Mouse (Mus musculus) liver, embryonic 11.5 days (tissue): ENCODE data around the gene Exoc3l2. TPM values are rescaled to one million over a fixed set of nuclear protein-coding genes. Genes with fewer than 3 reads are reported as not detected.

ENCODE experiments used
- ATAC-seq: fragments of 200-750 bp; cut with Nextera tagmentation; replicated peaks from 2 replicates; pipeline ENCODE4 v1.8.0; 2017; ENCODE audit warnings: moderate number of reproducible peaks, mild to moderate bottlenecking, moderate TSS enrichment, moderate library complexity; ENCODE audit not compliant: low FRiP score
- DNase-seq: peaks from one replicate; pipeline ENCODE4 v3.0.0-alpha.2; 2017; ENCODE audit warnings: low spot score
- H3K27ac ChIP-seq: fragments of 300-500 bp; sonication (generic); 2 replicates; pipeline ENCODE4 v1.5.1; 2014; ENCODE audit warnings: mild to moderate bottlenecking, low read depth, low read length, control low read depth
- H3K27me3 ChIP-seq: fragments of 300-500 bp; sonication (generic); replicated peaks from 2 replicates; pipeline ENCODE4 v1.6.1; 2014; ENCODE audit warnings: low read length, mixed read lengths; ENCODE audit not compliant: control insufficient read depth, insufficient read depth
- H3K36me3 ChIP-seq: fragments of 300-500 bp; sonication (generic); 2 replicates; pipeline ENCODE4 v1.6.1; 2014; ENCODE audit warnings: mild to moderate bottlenecking, low read length, moderate library complexity, mixed read lengths; ENCODE audit not compliant: control insufficient read depth, insufficient read depth
- H3K4me1 ChIP-seq: fragments of 300-500 bp; sonication (generic); replicated peaks from 2 replicates; pipeline ENCODE4 v1.6.1; 2014; ENCODE audit warnings: low read length, mixed read lengths; ENCODE audit not compliant: control insufficient read depth, insufficient read depth
- H3K4me2 ChIP-seq: fragments of 300-500 bp; sonication (generic); 2 replicates; pipeline ENCODE4 v1.6.1; 2014; ENCODE audit warnings: mild to moderate bottlenecking, control low read depth, moderate library complexity
- H3K4me3 ChIP-seq: fragments of 300-500 bp; sonication (generic); 2 replicates; pipeline ENCODE4 v1.5.1; 2014; ENCODE audit warnings: low read depth, low read length, control low read depth
- H3K9ac ChIP-seq: fragments of 300-500 bp; sonication (generic); 2 replicates; pipeline ENCODE4 v1.6.1; 2014; ENCODE audit warnings: low read depth, low read length, control low read depth
- H3K9me3 ChIP-seq: fragments of 300-500 bp; sonication (generic); 2 replicates; pipeline ENCODE4 v1.6.1; 2016; ENCODE audit warnings: low read length, inconsistent platforms, mixed read lengths; ENCODE audit not compliant: control insufficient read depth
- WGBS: fragments of 180-500 bp; shearing (Covaris S2); extraction: QIAGEN DNeasy Blood & Tissue Kit; methylation state at CpG from one replicate; pipeline ENCODE4 v1.1.7; 2014; 5-methylcytosine and 5-hydroxymethylcytosine counted together
- polyA plus RNA-seq: library from polyadenylated mRNA; unstranded; fragments of >200 nt; fragmentation: Nextera tagmentation; extraction: Ambion mirVana; gene quantifications from 2 replicates; pipeline ENCODE4 v1.2.1, GENCODE M21; 2014

The Exoc3l2 gene
- polyA plus RNA-seq, 1 experiment from 2014 or later, result 5.6 TPM

DNA sequence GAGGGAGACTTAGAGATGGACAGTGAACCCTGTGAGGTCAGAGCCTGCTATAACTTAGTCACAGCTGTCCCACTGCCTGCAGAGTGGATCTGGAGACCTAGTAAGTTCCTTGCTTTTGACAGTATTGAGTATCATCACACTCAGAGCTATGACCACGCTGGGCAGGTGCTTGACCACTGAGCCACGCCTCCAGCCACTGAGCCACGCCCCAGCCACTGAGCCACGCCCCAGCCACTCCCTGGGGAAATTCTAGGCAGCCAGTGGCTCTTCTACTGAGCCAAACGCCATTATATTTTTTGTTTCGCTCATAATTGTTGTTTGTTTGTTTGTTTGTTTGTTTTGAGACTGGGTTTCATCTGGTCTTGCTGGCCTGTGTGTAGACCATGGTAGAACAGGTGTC, 4.5 kb downstream of the Exoc3l2 start:
- DNase-seq, result no peak
- Histone ChIP-seq H3K4me3 (no peak overlapping the region), H3K4me2 (0 out of 2 replicates have a peak overlapping the region, but pooled peaks have one; percentile 4), H3K4me1 (peaks cover 24% of the 10 kb centered on the region), H3K9me3 (no peaks in the 10 kb centered on the region), H3K9ac (no peak overlapping the region), H3K27ac (no peak overlapping the region), H3K36me3 (no peaks in the 10 kb centered on the region), H3K27me3 (peaks cover 20% of the 10 kb centered on the region)
- 28% methylated on average over 6 of the region's 6 CpGs for WGBS
- ATAC-seq, result no peak

DNA sequence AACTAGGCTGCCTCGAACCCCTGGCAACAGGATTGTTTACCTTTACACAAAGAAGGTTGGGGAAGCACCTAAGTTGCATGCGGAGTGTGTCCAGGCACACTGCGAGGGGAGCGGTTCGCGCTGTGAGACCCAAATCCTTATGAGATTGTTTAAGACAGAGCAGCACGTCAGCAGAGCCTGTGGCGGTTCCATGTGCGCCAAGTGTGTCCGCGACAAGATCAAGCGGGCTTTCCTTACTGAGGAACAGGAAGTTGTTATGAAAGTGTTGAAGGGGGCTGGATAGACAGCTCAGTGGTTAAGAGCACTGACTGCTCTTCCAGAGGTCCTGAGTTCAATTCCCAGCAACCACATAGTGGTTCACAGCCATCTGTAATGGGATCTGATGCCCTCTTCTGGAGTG, 5.1 kb downstream of the Exoc3l2 start:
- no peak overlapping the region for H3K4me3 ChIP-seq
- no peaks in the 10 kb centered on the region for H3K36me3 ChIP-seq
- H3K27me3 ChIP-seq, result peaks cover 27% of the 10 kb centered on the region
- ATAC-seq (no peak), DNase-seq (no peak)
- 55% methylated on average over 12 of the region's 12 CpGs for WGBS
- H3K9me3 ChIP-seq, result no peaks in the 10 kb centered on the region
- H3K27ac ChIP-seq, result no peak overlapping the region
- 0 out of 2 replicates have a peak overlapping the region, but pooled peaks have one; percentile 4 for H3K4me2 ChIP-seq
- no peak overlapping the region for H3K9ac ChIP-seq
- peaks cover 21% of the 10 kb centered on the region for H3K4me1 ChIP-seq

DNA sequence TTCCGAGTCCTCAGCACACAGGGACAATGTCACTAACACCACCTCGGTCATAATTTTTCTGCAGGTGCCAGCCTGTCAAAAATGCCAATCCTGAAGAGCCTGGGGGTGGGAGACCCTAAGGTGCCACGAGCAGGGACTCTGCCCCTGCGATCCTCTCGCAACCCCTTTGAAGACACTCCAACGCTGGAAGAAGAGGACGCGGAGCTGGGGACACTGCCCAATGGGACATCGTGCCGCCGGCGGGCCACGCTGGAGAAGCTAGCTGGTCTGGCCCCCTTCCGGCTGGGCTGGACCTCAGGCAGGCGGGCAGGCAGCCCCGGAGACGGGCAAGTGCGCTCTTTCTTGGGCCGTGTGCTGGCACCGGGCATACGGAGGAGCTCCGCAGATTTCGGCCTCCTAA, 6.3 kb downstream of the Exoc3l2 start:
- Histone ChIP-seq H3K36me3 (no peaks in the 10 kb centered on the region), H3K9ac (no peak overlapping the region), H3K9me3 (no peaks in the 10 kb centered on the region), H3K4me2 (no peak overlapping the region), H3K4me3 (no peak overlapping the region), H3K4me1 (peaks cover 22% of the 10 kb centered on the region), H3K27ac (no peak overlapping the region), H3K27me3 (peaks cover 38% of the 10 kb centered on the region)
- WGBS, result 57% methylated on average over 23 of the region's 23 CpGs
- no peak for ATAC-seq
- no peak for DNase-seq

DNA sequence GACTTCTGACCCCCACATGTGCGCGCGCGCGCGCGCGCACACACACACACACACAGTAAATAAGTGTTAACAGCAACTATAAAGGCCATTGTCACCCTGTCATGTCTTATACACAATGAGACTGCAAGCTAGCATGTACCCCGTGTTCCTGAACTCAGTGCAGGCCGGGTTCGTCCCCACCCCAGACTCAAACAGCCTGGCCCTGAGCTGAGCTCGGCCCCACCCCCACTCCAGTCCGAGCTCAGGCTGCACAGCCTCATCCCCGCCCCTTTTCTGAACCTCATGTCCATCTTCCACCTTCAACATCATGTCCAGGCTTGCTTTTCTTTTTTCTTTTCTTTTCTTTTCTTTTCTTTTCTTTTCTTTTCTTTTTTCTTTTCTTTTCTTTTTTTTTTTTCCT, 7.2 kb downstream of the Exoc3l2 start:
- WGBS, result 34% methylated on average over 14 of the region's 14 CpGs
- Histone ChIP-seq H3K27ac (no peak overlapping the region), H3K4me3 (no peak overlapping the region), H3K4me1 (peaks cover 21% of the 10 kb centered on the region), H3K36me3 (no peaks in the 10 kb centered on the region), H3K27me3 (peaks cover 45% of the 10 kb centered on the region), H3K9ac (no peak overlapping the region), H3K9me3 (no peaks in the 10 kb centered on the region), H3K4me2 (no peak overlapping the region; the same call in 1 of the 2 replicates)
- no peak for DNase-seq
- no peak for ATAC-seq

DNA sequence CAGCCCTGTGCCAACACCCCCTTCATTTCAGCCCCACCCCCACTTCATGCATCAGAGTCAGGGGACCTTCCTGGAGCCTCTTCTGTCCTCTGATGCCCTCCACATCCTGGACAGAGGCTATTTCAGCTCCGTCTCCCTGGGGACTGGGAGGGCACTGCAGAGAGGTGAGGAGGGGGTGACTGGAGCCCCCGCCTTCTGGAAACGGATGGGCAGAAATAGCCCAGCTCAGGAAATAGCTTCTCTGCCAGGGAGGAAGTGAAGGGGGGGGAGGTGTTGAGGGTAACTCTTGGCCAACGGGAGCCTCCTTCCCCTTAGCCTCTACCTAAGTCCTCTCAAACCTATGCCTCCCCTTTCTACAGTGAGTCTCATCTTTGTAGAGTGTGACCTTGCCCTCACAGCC, 9.3 kb downstream of the Exoc3l2 start:
- Histone ChIP-seq H3K27ac (peak overlapping the region; percentile 43; the same call in 1 of the 2 replicates), H3K36me3 (no peaks in the 10 kb centered on the region), H3K9me3 (no peaks in the 10 kb centered on the region), H3K27me3 (peaks cover 44% of the 10 kb centered on the region), H3K4me3 (no peak overlapping the region), H3K9ac (no peak overlapping the region), H3K4me2 (peak overlapping the region; percentile 40), H3K4me1 (peaks cover 21% of the 10 kb centered on the region)
- ATAC-seq (peak; percentile 29), DNase-seq (no peak)
- 23% methylated on average over 4 of the region's 4 CpGs for WGBS

DNA sequence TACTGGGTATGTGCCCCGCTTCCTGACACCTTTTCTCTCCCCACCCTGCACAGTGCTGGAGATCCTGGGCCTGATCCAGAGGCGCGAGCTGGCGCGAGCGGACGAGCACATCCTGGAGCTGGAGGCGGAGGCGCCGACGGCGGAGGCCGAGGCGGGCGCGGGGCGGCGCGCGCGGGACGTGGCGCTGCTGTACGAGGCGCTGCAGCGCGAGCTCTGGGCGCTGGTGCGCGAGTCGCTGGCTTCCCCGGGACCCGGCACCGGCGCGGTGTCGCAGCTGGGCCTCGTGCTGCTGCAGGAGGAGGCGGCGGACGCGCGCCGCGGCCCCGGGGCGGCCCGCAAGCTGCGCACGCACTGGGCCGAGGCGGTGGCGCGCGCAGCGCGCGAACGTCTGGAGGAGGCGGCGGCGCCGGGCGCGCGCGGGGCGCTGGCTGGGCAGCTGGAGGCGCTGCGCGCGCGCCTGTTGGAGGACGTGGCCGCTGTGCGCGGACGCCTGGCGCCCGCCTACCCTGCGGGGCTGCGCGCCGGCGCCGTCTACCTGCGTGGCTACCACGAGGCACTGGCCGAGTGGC, 10.8 kb downstream of the Exoc3l2 start:
- peak; percentile 48 for ATAC-seq
- H3K36me3 ChIP-seq, result no peaks in the 10 kb centered on the region
- peak overlapping the region; percentile 60 for H3K4me3 ChIP-seq
- H3K9ac ChIP-seq, result peak overlapping the region; percentile 66
- peaks cover 41% of the 10 kb centered on the region for H3K27me3 ChIP-seq
- peak overlapping the region; percentile 3; the same call in 1 of the 2 replicates for H3K27ac ChIP-seq
- peaks cover 22% of the 10 kb centered on the region for H3K4me1 ChIP-seq
- peak; percentile 76 for DNase-seq
- WGBS, result 5% methylated on average over 73 of the region's 89 CpGs
- peak overlapping the region; percentile 86 for H3K4me2 ChIP-seq
- H3K9me3 ChIP-seq, result no peaks in the 10 kb centered on the region

DNA sequence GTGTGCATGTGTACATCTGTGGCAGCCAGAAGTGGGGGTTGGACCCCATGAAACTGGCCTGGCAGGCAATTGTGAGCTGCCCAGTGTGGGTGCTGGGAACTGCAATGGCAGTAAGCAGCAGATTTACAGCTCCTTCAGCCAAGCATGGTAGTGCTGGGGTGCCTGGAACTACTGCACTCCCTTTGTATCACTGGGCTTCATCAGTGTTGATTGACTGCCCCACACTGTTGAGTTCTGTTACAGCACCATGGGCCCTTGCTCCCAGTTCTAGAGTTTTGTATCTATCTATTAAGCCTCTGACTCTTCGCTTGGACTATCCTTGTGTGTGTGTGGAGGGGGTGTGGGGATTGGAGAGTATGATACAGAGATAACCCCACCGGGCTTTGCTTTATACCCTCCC, 14.0 kb downstream of the Exoc3l2 start:
- H3K36me3 ChIP-seq, result no peaks in the 10 kb centered on the region
- ATAC-seq, result no peak
- no peak overlapping the region for H3K4me3 ChIP-seq
- H3K9ac ChIP-seq, result no peak overlapping the region
- H3K27ac ChIP-seq, result no peak overlapping the region
- no peak for DNase-seq
- H3K27me3 ChIP-seq, result peaks cover 29% of the 10 kb centered on the region
- no peaks in the 10 kb centered on the region for H3K9me3 ChIP-seq
- H3K4me2 ChIP-seq, result no peak overlapping the region
- WGBS, result 54% methylated on average over 2 of the region's 2 CpGs
- H3K4me1 ChIP-seq, result peaks cover 15% of the 10 kb centered on the region

DNA sequence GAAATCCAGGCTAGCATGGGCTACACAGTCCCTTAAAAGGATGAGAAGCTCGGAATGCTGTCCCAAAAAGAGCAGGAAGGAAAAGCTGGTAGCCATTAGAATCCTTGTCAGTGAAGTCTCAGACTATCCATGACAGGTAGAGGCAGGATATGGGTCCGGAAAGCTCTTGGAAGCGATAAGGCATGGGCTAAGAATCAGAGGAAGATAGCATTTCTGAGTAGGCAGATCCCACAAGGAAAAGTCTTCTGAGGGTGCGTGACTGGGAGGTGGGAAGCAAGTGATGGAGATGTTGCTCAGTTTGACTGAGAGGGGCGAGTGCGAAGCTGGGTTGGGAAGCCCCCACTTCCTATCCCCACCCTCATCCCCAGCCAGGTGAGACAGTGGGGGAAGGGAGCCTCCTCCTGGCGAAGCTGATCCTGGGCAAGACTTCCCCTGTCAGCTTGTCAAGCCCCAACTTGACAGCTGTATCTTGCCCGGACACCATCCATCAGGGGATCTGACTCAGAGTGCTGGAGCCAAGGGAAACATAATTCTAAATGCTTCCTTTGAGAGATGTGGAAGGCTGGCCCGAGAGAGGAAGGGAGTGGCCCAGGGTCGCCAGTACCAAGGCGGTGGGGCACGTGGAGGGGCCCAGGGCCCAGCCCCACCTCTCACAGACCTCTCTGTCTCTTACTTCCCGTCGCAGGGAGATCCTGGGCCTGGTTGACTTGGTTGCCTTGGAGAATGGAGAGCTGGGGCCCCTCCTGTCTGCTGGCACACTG, 14.7 kb downstream of the Exoc3l2 start:
- Histone ChIP-seq H3K36me3 (no peaks in the 10 kb centered on the region), H3K27me3 (peaks cover 23% of the 10 kb centered on the region), H3K9ac (no peak overlapping the region), H3K27ac (no peak overlapping the region), H3K4me1 (peaks cover 15% of the 10 kb centered on the region), H3K4me3 (no peak overlapping the region), H3K4me2 (no peak overlapping the region), H3K9me3 (no peaks in the 10 kb centered on the region)
- no peak for ATAC-seq
- 23% methylated on average over 14 of the region's 14 CpGs for WGBS
- DNase-seq, result no peak

DNA sequence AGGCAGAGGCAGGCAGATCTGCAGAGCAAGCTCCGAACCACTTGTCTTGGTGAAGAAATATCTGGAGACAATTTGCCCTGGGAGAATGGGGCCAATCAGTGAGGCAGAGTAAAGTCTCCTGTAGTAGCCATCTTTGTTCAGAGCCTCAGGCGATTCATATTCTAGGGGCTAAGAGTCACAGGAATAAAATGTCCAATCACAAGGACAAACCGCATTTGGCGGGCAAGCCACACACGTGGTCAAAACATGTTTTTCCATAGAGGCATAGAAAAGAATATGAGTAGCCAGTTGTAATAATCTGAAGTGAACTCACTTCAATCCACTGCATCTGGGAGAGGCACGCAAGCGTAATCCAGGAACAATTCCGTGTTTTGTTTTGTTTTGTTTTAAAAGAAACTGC, 20.1 kb downstream of the Exoc3l2 start:
- 83% methylated on average over 8 of the region's 8 CpGs for WGBS
- H3K36me3 ChIP-seq, result no peaks in the 10 kb centered on the region
- H3K27ac ChIP-seq, result no peak overlapping the region
- no peak for ATAC-seq
- H3K27me3 ChIP-seq, result no peaks in the 10 kb centered on the region; the same call in 1 of the 2 replicates
- no peak overlapping the region for H3K4me3 ChIP-seq
- no peak for DNase-seq
- H3K4me2 ChIP-seq, result no peak overlapping the region
- H3K9ac ChIP-seq, result no peak overlapping the region
- H3K4me1 ChIP-seq, result peaks cover 3% of the 10 kb centered on the region; the same call in 1 of the 2 replicates
- H3K9me3 ChIP-seq, result no peaks in the 10 kb centered on the region
